Mouse (Mus musculus): ENCODE measurements around the gene Olfr70.

The Olfr70 gene

GRCm38 (mm10) chr4:43656339-43657109 lies 44.1 kb downstream of the Olfr70 start, which contains the start of gene Hint2:
Gene Hint2, minus strand, starts transcription at chr4:43656466.
- peak; percentile 95 for DNase-seq (ENCODE audit: low read depth, low spot score)

DNA sequence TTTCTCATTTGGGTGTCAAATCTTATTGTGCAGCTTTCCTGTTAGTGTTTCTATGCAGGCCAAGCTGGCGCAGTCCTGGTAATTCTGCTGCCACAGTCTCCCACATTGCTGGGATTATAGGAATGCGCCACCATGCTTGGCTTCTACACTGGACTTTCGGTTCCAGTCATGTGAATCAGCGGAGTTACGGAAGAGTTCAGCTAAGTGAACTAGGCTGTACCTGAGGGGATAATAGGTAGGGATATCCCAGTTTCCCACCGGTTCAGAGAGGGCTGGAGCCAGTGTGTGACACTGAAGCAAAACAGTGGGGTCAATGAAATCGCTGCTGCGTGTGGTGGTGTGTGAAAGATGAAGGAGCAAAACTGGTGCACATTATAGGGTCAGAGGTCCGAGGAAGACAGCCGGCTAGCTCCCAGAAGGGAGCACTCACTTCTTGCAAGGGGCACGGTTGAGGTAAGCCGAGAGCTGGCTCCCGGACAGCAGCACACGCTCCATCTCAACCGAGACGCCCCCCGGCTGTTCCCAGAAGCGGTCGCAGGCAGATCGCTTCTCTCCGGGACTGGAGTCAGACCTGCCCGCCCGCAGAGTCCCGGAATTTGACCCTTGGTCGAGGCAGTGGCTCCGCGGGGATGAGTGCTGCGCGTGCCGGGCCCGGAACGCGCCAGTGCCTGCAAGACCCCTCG lies 44.8 kb downstream of the Olfr70 start:
- no peak for DNase-seq (ENCODE audit: low read depth, low spot score)

- no peak for DNase-seq (ENCODE audit: low read depth, low spot score)
Measured at GRCm38 (mm10) chr4:43653161-43654015, 47.2 kb downstream of the Olfr70 start, which contains the start of gene Spag8. Gene Spag8, minus strand, starts transcription at chr4:43653594.

- DNase-seq (ENCODE audit: low read depth, low spot score) = no peak
Measured at GRCm38 (mm10) chr4:43652726-43653125, 47.9 kb downstream of the Olfr70 start.

- no peak for DNase-seq (ENCODE audit: low read depth, low spot score)
Measured at GRCm38 (mm10) chr4:43649783-43650182, 50.8 kb downstream of the Olfr70 start.

Data from WW6 (cell line).